Mouse (Mus musculus): ENCODE results near the gene Zfp1. TPM values are rescaled to one million over a fixed set of nuclear protein-coding genes. Genes with fewer than 3 reads are reported as not detected.
"Not testable (repeated sequence)": the region's sequence is repeated elsewhere in the genome, so short reads cannot be mapped to it uniquely, and the experiment has no call there.

Gene Zfp1
- polyA plus RNA-seq, 1 experiment from 2014 or later = 23.9 TPM

DNA sequence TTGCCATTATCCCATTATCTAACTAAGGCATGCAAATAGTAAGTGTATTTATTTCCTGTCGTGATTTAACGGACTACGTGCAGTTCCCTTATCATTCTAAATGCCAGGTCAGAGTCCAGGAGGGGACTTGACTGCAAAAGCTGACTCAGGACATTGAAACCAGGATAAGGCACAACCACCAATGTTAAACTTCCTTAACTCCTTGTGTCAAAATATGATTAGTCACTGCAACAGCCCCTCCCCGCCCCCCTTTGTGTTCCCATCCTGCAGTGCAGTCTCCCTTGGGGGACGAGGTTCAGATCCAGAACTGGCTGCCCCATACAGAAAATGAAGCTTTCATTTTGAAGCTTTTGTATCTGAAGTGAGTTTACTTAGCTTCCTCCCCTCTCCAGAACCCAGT lies 705 bp upstream of the Zfp1 start:
- in situ Hi-C loops (cut with MboI; ENCODE audit: low pct_unique_long_range_greater_than_20kb) = no loop called here
- no peaks in the 10 kb centered on the region for H3K27me3 ChIP-seq
- TF ChIP-seq CTCF (IDR thresholded peaks at IDR 0.05) = no peak
- no peak for DNase-seq (ENCODE audit: low read depth, low spot score)
- ChIA-PET CTCF (no interaction called here), POLR2A (no interaction called here)
- ATAC-seq = no peak

DNA sequence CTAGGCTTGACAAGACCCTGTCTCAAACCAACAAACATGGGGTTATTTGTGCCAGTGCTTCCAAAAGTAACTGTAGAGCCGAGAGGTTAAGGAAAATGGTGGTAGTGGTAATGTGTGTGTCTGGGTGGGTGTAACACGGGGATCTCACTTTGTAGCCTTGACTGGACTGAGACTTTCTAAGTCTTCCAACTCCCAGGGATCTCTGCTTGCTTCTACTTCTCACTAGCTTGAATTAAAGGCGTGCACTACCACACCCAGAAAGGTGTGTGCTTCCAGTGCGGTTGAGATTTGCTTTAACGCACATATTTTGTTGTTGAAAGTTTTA lies 300 bp upstream of the Zfp1 start:
- CTCF ChIA-PET = no interaction called here
- peak; percentile 7 for ATAC-seq
- no peak for DNase-seq (ENCODE audit: low read depth, low spot score)
- no peak for TF ChIP-seq CTCF (IDR thresholded peaks at IDR 0.05)
- no peaks in the 10 kb centered on the region for H3K27me3 ChIP-seq
- in situ Hi-C loops (cut with MboI; ENCODE audit: low pct_unique_long_range_greater_than_20kb) = no loop called here
- POLR2A ChIA-PET = no interaction called here

DNA sequence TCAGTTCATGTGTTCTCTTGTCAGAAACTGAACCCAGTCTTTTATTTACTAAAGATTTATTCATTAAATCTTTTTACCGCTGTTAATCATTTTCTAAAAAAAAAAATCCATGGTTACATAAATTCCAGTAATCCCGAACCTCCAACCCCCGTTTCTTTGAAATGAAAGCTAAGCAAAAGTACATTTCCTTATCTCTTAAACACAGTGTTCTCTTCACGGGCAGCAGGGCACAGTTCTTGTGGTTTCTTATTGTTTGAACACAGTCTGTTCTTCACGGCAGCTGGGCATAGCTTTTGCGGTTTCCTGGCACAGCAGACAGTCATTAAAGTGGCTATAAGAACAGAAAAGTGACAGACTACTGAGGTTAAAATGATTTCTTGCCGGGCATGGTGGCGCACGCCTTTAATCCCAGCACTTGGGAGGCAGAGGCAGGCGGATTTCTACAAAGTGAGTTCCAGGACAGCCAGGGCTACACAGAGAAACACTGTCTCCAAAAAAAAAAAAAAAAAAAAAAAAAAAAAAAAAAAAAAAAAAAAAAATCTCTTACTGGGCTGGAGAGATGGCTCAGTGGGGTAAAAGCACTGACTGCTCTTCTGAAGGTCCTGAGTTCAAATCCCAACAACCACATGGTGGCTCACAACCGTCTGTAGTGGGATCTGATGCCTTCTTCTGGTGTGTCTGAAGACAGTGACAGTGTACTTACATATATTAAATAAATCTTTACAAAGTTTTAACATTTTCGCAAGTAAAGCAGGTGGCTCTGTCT lies 1.3 kb downstream of the Zfp1 start:
- in situ Hi-C loops (cut with MboI; ENCODE audit: low pct_unique_long_range_greater_than_20kb); H3K27me3 ChIP-seq: not testable (repeated sequence)
- ATAC-seq = peak; percentile 27
- ChIA-PET POLR2A (interaction anchor here (0.5 to 0.7 kb wide), 3 partner anchors 132 to 253 kb away, joined by 3 read pairs; no protein-coding TSS in a partner anchor), CTCF (interaction anchor here (1.1 kb wide), 1 partner anchor 19 kb away, joined by 5 read pairs; no protein-coding TSS in a partner anchor)
- peak; percentile 72 for DNase-seq (ENCODE audit: low read depth, low spot score)

DNA sequence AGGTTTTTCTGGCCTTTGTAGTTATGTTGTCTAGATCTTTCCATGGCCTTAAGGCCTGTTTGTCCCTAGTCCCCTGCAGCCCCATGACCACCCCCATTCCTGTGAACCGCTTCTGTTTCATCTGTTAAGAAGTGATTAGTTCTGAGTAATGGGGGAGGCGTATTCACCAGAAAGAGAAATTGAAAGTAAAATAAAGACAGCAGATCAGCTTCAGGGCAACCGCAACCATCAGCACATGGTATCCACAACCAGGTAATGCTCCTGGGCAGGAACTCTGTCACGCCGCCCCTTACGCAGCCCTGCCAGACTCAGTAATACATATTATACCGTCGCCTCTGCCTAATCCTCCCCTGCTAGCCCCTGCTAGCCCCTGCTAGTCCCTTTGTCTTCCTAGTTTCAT lies 2.5 kb downstream of the Zfp1 start:
- no peak for ATAC-seq
- CTCF ChIA-PET = no interaction called here
- TF ChIP-seq CTCF (IDR thresholded peaks at IDR 0.05) = no peak
- no peak for DNase-seq (ENCODE audit: low read depth, low spot score)
- H3K27me3 ChIP-seq = no peaks in the 10 kb centered on the region
- in situ Hi-C loops (cut with MboI; ENCODE audit: low pct_unique_long_range_greater_than_20kb) = no loop called here
- POLR2A ChIA-PET = no interaction called here

DNA sequence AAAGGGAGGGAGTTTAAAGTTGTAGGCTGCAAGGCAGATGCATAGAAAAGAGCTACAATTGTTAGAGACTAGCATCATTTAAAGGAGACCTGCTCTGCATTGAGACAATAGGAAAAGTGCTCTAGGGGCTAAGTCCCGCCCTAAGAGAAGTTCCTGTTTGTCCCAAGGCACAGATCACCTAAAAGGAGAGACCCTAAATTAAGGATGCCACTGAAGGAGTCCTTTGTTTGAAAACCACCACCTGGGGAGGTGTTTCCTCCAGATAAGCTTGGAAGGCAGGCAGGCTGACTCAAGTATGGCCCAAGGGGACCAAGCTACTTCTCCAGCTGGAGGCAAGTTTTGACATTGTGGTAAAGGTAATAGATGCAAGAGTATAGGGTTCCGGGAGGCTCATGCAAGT lies 5.6 kb downstream of the Zfp1 start:
- no peak for ATAC-seq
- TF ChIP-seq CTCF (IDR thresholded peaks at IDR 0.05) = no peak
- POLR2A ChIA-PET = no interaction called here
- no peak for DNase-seq (ENCODE audit: low read depth, low spot score)
- no peaks in the 10 kb centered on the region for H3K27me3 ChIP-seq
- CTCF ChIA-PET = no interaction called here
- in situ Hi-C loops (cut with MboI; ENCODE audit: low pct_unique_long_range_greater_than_20kb) = no loop called here

DNA sequence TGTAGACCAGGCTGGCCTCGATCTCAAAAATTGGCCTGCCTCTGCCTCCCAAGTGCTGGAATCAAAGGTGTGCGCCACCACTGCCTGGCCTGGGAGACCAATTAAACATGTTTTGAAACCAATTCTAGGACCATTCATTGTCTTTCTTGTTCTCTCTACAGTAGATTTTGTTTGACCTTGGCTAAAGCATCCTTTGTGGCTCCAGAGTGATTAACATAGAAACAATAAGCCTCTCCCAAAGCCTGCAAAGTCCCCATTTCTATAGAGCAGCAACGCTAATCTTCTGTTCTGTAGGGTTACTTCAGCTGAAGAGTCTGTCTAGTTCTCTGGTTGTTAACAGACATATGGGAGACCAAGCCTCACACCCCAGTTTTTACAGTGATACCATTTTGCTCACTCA lies 7.5 kb downstream of the Zfp1 start:
- TF ChIP-seq CTCF (IDR thresholded peaks at IDR 0.05) = no peak
- POLR2A ChIA-PET = no interaction called here
- H3K27me3 ChIP-seq = no peaks in the 10 kb centered on the region
- DNase-seq (ENCODE audit: low read depth, low spot score) (no peak), ATAC-seq (no peak)
- CTCF ChIA-PET = interaction anchor here (1.4 kb wide), 1 partner anchor 12 kb away, joined by 4 read pairs; no protein-coding TSS in a partner anchor
- in situ Hi-C loops (cut with MboI; ENCODE audit: low pct_unique_long_range_greater_than_20kb) = no loop called here

DNA sequence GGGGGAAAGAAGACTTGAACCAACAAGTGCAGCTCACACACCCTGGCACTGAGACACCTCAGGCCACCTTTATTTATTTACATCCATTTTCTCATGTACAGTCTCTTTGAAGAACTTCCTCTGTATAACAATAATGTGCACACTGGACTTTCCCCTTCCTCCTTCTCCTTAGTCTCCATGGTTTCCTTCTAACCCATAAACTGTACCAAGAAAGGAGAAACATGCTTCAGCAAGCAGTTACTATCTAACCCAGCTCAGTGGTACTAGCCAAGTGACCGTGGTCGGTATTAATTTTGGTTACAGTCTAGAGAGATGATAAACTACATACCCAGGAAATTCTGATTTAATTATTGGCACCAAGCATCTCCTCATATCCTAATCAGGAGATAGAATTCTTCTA lies 10.3 kb downstream of the Zfp1 start:
- in situ Hi-C loops (cut with MboI; ENCODE audit: low pct_unique_long_range_greater_than_20kb) = no loop called here

DNA sequence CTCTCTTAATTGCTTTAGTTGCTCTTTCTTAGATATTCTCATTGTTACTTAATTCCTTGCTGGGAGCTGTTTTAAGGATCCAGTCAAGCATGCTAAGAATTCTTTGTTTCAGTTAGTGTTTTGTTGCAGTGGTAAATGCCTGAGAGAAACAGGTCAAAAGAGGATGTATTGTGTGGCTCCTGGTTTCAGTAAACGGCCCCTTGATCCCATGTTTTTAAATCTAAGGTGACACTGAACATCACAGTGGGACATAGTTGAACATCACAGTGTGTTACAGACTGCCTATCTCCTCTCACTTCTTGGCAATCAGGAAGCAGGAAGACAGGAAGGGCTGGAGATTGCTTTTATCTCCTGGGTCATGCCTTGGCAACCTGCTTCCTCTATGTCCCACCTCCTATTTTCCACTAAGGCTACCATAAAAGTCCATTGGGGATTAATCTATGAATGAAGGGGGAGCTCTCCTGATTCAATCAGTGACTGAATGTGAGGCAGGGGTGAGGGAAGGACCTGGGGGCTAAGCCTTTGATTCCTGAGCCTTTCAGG lies 14.2 kb downstream of the Zfp1 start:
- ATAC-seq (no peak), DNase-seq (ENCODE audit: low read depth, low spot score) (no peak)
- ChIA-PET CTCF (no interaction called here), POLR2A (interaction anchor here (1.0 kb wide), 1 partner anchor 14 kb away, joined by 3 read pairs; the partner anchor contains the start of gene Zfp1)
- in situ Hi-C loops (cut with MboI; ENCODE audit: low pct_unique_long_range_greater_than_20kb) = no loop called here
- no peak for TF ChIP-seq CTCF (IDR thresholded peaks at IDR 0.05)
- no peaks in the 10 kb centered on the region for H3K27me3 ChIP-seq

More for the DNA sequence above, 10.3 kb downstream of the Zfp1 start:
- ATAC-seq (no peak), DNase-seq (ENCODE audit: low read depth, low spot score) (no peak)
- POLR2A ChIA-PET = no interaction called here
- H3K27me3 ChIP-seq = no peaks in the 10 kb centered on the region
- CTCF ChIA-PET = no interaction called here
- TF ChIP-seq CTCF (IDR thresholded peaks at IDR 0.05) = no peak

DNA sequence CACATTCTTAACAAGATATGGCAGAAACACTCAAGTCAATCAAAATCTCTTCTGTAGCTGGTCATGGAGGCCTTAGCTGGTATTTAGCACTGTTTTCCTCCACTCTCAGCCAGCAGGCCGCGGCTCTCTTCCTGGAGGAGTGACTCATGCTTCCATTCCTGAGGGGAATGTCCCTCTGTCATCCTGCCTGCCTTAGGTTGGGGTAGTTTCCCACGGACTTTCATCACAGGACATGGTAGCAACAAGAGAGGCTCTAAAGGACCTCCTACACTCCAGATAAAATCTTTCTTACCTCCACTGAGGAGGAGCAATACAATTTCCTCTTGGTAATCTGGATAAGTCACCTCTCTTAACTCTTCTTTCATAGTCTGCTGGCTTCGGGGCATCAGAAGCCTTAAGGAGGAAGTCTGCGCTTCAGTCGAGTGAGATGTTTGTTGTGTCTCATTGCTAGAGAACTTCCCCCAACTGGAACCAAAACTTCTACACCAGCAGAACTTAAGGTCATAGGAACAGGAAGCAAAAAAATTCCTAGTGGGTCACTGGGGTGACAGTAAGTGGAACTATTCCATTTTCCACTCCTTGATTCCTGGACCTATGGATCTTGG lies 15.7 kb downstream of the Zfp1 start:
- POLR2A ChIA-PET = no interaction called here
- TF ChIP-seq CTCF (IDR thresholded peaks at IDR 0.05) = no peak
- in situ Hi-C loops (cut with MboI; ENCODE audit: low pct_unique_long_range_greater_than_20kb) = no loop called here
- DNase-seq (ENCODE audit: low read depth, low spot score) (peak; percentile 68), ATAC-seq (peak; percentile 55)
- no peaks in the 10 kb centered on the region for H3K27me3 ChIP-seq
- CTCF ChIA-PET = no interaction called here

DNA sequence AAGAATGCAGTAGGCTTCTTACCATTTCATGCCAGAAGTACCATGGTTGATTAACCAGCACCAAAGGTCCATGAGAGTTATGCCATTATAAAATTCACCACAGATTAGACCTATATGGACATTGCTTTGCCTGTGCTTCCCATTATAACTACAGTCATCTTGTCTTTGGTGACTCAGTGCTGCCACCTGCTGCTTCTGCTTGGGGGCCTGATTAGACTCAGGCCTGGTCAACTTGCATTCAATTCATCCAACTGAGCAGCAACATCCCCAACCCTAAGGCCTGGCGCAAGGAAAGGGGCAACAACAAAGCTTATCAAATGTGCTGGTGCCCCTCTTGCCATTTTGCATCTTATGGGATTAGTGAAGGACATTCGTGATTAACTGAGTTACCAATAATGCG lies 19.3 kb downstream of the Zfp1 start:
- ChIA-PET CTCF (interaction anchor here (1.2 to 1.9 kb wide), 8 partner anchors 12 to 243 kb away, joined by 3 to 5 read pairs (median 4); no protein-coding TSS in a partner anchor), POLR2A (interaction anchor here (0.9 to 1.1 kb wide), 2 partner anchors 125 to 127 kb away, joined by 3 read pairs; partner anchors contain the start of gene Znrf1)
- peak; percentile 83 for TF ChIP-seq CTCF (IDR thresholded peaks at IDR 0.05)
- DNase-seq (ENCODE audit: low read depth, low spot score) (no peak), ATAC-seq (peak; percentile 60)
- no peaks in the 10 kb centered on the region for H3K27me3 ChIP-seq
- in situ Hi-C loops (cut with MboI; ENCODE audit: low pct_unique_long_range_greater_than_20kb) = loop anchor here (10.0 kb wide), 1 partner anchor 318 kb away; no protein-coding TSS in a partner anchor

DNA sequence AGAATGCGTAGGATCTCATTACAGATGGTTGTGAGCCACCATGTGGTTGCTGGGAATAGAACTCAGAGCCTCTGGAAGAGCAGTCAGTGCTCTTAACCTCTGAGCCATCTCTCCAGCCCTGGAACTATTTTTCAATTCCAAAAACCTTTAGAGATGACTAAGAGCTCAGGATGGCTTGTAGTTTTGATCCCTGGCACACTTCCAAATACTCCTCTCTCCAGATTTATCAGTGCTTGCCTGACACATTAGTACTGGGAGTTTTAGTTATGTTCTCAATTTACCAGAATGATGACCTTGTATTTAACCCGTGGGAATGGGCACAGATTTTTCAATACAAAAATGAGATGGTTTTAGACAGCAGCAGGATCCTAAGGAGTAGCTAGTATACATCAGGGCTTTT lies 23.6 kb downstream of the Zfp1 start:
- TF ChIP-seq CTCF (IDR thresholded peaks at IDR 0.05) = no peak
- no peak for ATAC-seq
- DNase-seq (ENCODE audit: low read depth, low spot score) = no peak
- CTCF ChIA-PET = interaction anchor here (1.1 to 1.9 kb wide), 2 partner anchors 132 to 159 kb away, joined by 3 to 4 read pairs; no protein-coding TSS in a partner anchor
- in situ Hi-C loops (cut with MboI; ENCODE audit: low pct_unique_long_range_greater_than_20kb) = loop anchor here (5.0 to 10.0 kb wide), 2 partner anchors 134 to 322 kb away; no protein-coding TSS in a partner anchor
- no peaks in the 10 kb centered on the region for H3K27me3 ChIP-seq
- POLR2A ChIA-PET = no interaction called here
